Mouse (Mus musculus) megakaryocyte, embryonic 14.5 days (primary cell): Measurements from ENCODE around the gene Slc12a5.

Source experiments
- FLI1 ChIP-seq: IDR thresholded peaks from 2 replicates; pipeline ENCODE4 v1.6.1; 2012; ENCODE audit warnings: low read length, inconsistent platforms, mixed read lengths
- GATA1 ChIP-seq: IDR thresholded peaks from 3 replicates; pipeline ENCODE4 v1.6.1; 2012; ENCODE audit warnings: mixed read lengths, low read length, inconsistent platforms, borderline replicate concordance

- TF ChIP-seq FLI1 (no peak), GATA1 (no peak)
Measured at GRCm38 (mm10) chr2:165009581-165009980, 49.0 kb downstream of the Slc12a5 start.
